Mouse (Mus musculus): ENCODE measurements around the gene Emc4.

The Emc4 gene

DNA sequence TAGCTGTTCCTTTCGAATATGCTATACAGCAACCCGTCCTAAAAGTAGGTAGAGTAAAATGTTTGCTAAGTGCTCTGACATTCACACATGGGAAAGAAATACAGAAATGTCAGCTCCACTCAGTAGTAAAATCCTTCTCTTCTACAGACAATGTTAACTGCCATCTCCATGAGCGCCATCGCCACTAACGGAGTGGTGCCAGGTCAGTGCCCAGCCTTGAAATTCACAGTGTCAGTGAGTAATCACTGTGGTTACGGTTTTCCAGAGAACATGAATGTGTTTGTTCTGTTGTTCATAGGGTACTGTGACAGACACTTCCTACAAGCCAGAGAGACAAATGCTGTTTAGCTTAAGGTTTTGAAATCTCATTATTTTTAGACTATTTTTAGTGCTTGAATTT is 30.6 kb downstream of the Emc4 start:
- no peak for DNase-seq

DNA sequence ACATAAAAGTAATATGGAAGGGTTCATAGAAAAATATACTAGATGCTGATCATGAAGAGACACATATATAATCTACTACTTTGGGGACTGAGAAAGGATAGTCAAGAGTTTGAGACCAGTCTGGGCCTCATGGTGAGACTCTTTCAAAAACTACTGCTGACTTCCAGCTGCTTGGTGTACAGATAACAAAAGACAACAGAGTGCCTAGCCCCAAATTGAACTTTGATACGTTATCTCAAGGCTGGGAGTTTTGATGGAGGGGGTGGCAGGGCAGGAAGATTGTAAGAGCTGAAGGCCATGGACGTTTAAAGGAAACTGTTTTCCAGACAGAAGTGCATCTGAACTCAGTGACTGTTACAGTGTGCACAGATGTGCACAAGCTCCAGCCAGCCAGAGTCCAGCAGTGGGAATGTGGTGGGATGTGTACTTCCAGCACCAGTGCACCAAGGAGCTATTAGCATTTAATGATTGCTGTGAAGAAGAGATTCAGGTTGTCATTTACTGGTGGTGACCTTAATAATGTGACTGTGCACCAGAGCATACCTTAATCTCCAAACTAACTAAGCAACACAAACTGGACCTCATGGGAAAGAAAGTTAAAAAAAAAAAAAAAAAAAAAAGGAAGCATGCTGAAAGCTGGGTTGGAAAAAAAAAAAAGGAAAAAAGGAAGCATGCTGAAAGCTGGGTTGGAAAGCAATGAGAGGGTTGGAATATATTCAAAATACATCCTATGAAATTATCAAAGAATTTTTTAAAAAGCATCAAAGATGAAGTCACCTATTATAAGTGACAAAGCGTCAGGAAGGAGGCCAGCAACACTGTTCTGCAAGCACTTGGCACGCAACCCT is 35.6 kb downstream of the Emc4 start:
- DNase-seq, result no peak

DNA sequence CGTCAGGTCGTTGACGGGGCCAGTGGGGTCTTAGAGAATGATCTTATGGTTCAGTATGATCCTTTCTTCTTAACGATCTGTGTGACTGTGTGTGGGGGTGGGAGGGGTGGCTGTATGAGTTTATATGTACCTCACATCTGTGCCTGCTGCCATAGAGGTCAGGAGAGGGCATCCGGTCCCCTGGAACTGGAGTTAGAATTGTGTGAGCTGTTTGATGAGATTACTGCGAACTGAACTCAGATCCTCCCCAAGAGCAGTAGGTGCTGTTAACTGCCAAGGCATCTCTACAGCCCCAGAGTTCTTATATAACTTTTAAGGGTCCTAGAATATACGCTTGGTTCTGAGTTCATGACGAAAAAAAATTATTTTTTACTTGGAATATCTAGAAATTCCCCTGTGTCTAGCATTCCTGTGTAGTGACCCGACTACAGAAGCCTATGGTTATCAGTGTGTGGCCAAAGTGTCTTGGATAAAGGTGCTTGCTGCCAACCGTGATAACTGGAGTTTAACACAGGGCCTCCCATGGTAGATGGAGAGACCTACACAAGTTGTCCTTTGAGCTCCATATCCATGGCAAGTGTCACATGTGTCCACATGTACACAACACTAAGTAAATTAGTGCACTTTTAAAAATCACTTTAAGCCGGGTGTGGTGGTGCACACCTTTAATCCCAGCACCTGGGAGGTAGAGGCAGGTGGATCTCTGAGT is 39.6 kb downstream of the Emc4 start:
- DNase-seq, result no peak

DNA sequence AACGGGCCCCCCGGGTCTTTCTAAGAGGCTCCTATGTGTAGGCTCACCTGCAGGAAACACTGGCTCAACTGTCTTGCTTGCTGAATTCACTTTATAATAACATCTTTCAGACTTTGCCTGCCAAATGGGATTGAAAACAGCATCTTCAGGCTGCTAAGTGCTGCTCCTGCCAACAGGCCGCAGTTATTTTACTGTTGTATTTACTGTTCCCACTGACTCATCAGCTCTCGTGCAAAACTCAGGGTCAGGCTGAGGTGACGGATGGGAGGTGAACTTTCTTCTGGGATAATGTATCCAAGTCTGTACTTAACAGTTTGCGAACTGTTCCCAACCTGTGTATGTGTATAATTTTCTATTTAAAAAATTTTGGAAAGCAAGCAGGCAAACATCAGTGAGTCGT is 48.9 kb downstream of the Emc4 start:
- no peak for DNase-seq

DNA sequence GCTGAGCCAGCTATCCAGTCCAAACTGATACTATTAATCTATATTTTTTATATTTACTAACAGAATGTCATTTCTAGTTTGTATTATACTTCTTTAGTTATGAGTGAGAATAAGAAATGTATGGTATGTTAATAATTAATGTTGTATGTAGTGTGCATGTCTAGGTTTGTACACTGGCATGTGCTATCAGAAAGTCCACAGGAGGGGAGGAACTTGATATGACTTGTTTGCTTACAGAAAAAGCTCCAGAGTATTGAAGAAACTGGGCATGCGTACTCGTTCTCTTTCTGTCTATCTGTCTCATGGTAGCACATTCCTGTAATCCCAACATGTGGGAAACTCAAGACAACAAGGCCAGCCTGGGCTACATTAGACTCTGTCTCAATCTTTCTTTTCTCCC is 49.6 kb downstream of the Emc4 start:
- DNase-seq, result no peak

DNA sequence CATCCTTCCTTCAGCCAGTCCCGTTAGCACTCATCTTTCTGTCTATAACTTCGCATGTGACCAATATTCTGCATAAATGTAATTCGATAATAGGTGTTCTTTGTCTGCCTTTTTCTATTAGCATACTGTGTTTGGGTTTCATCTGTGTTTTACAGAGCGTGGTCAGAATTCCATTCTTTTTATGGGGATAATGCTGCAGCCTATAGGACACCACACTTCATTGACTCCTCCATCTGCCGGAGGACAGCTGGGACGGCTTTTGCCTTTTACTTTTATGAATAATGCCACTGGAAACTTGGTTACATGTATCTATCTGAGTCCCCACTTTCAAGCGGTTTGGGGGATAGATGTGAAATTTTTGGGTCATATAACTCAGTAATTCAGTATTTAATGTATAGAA is 52.2 kb downstream of the Emc4 start:
- no peak for DNase-seq
